Mouse (Mus musculus): Measurements from ENCODE around the gene Zkscan5.
"Not testable (repeated sequence)": the region's sequence is repeated elsewhere in the genome, so short reads cannot be mapped to it uniquely, and the experiment has no call there.

The Zkscan5 gene

GRCm38 (mm10) chr5:145203936-145204691 lies at the start of gene Zkscan5:
TSS of gene Zkscan5 (plus strand) at chr5:145204562.
- peak; percentile 98 for DNase-seq (ENCODE audit: low read depth)

GRCm38 (mm10) chr5:145161361-145161760 lies 43.0 kb upstream of the Zkscan5 start:
- DNase-seq (ENCODE audit: low read depth) = no peak

GRCm38 (mm10) chr5:145164710-145165109 lies 39.7 kb upstream of the Zkscan5 start:
- DNase-seq (ENCODE audit: low read depth) = no peak

- no peak for DNase-seq (ENCODE audit: low read depth)
Measured at GRCm38 (mm10) chr5:145165184-145165583, 39.2 kb upstream of the Zkscan5 start.

- peak; percentile 92 for DNase-seq (ENCODE audit: low read depth)
Measured at GRCm38 (mm10) chr5:145166536-145167305, 37.6 kb upstream of the Zkscan5 start, which contains the start of the genes Ptcd1 and Cpsf4. TSS of gene Ptcd1 (minus strand) at chr5:145167108. TSS of gene Cpsf4 (plus strand) at chr5:145167213.

GRCm38 (mm10) chr5:145167306-145167661 lies 37.1 kb upstream of the Zkscan5 start:
- no peak for DNase-seq (ENCODE audit: low read depth)

- no peak for DNase-seq (ENCODE audit: low read depth)
Measured at GRCm38 (mm10) chr5:145178461-145178980, 25.8 kb upstream of the Zkscan5 start.

- no peak for DNase-seq (ENCODE audit: low read depth)
Measured at GRCm38 (mm10) chr5:145185244-145185643, 19.1 kb upstream of the Zkscan5 start.

- no peak for DNase-seq (ENCODE audit: low read depth)
Measured at GRCm38 (mm10) chr5:145189416-145189815, 14.9 kb upstream of the Zkscan5 start.

- DNase-seq (ENCODE audit: low read depth) = no peak
Measured at GRCm38 (mm10) chr5:145190373-145190772, 14.0 kb upstream of the Zkscan5 start.

- peak; percentile 86 for DNase-seq (ENCODE audit: low read depth)
Measured at GRCm38 (mm10) chr5:145190875-145191798, 13.2 kb upstream of the Zkscan5 start.

GRCm38 (mm10) chr5:145191962-145192361 lies 12.4 kb upstream of the Zkscan5 start, which contains the start of gene Atp5j2:
TSS of gene Atp5j2 (minus strand) at chr5:145192062.
- DNase-seq (ENCODE audit: low read depth) = no peak

- DNase-seq (ENCODE audit: low read depth) = no peak
Measured at GRCm38 (mm10) chr5:145200387-145200786, 4.0 kb upstream of the Zkscan5 start.

GRCm38 (mm10) chr5:145201321-145201991 lies 2.9 kb upstream of the Zkscan5 start, which contains the start of gene Zkscan14:
TSS of gene Zkscan14 (minus strand) at chr5:145201868.
- DNase-seq (ENCODE audit: low read depth) = peak; percentile 62

- no peak for DNase-seq (ENCODE audit: low read depth)
Measured at GRCm38 (mm10) chr5:145202446-145202845, 1.9 kb upstream of the Zkscan5 start.

GRCm38 (mm10) chr5:145205041-145205440 lies 679 bp downstream of the Zkscan5 start:
- peak; percentile 15 for DNase-seq (ENCODE audit: low read depth)

- DNase-seq (ENCODE audit: low read depth) = no peak
Measured at GRCm38 (mm10) chr5:145207385-145207784, 3.0 kb downstream of the Zkscan5 start.

- no peak for DNase-seq (ENCODE audit: low read depth)
Measured at GRCm38 (mm10) chr5:145207954-145208353, 3.6 kb downstream of the Zkscan5 start.

GRCm38 (mm10) chr5:145208391-145208790 lies 4.0 kb downstream of the Zkscan5 start:
- not testable (repeated sequence) for DNase-seq (ENCODE audit: low read depth)

- DNase-seq (ENCODE audit: low read depth) = no peak
Measured at GRCm38 (mm10) chr5:145211340-145211739, 7.0 kb downstream of the Zkscan5 start.

GRCm38 (mm10) chr5:145212216-145212615 lies 7.9 kb downstream of the Zkscan5 start:
- DNase-seq (ENCODE audit: low read depth) = no peak
